Mouse (Mus musculus) frontal cortex, postnatal 14 days (tissue): ENCODE measurements around the gene Tpm3-rs7.
"Not testable (repeated sequence)": the region's sequence is repeated elsewhere in the genome, so short reads cannot be mapped to it uniquely, and the experiment has no call there.

Experiments
- DNase-seq, 2 experiments: peaks; one replicate each; pipeline ENCODE4 v3.0.0; 2022; ENCODE audit warnings: low spot score in 2 of 2

The Tpm3-rs7 gene

DNA sequence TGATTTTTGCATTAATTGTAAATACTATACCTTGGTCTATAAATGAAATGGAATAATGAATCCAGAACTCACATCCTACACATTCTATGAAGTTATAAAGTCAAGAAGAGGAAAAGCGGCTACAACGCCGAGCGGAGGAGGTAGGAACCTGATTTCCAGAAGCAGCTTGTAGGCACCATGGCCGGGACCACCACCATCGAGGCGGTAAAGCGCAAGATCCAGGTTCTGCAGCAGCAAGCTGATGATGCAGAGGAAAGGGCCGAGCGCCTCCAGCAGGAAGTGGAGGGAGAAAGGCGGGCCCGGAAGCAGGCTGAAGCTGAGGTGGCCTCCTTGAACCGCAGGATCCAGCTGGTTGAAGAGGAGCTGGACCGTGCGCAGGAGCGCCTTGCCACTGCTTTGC, at the start of gene Tpm3-rs7:
Gene Tpm3-rs7, plus strand, starts transcription at position 110 of the 400 bp plus-strand sequence.
- DNase-seq = not testable (repeated sequence)

DNA sequence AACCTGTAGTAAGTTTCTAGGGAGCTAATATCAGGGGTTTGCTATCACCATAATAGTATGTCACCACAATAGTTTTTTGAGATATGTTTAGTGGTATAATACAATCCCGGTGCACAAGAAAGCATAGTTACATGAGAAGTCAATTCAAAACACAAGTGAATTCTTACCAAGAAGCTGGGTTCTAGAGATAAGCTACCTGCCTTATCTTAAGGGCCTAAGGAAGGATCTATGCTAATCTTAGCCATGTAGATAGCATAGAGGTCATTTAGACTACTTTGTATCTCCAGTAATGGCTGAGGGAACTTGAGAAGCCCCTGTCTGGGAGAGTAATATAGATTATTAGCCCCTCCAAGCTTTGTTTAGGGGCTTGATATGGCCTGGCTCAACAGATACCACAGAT, 2.6 kb downstream of the Tpm3-rs7 start:
- no peak for DNase-seq

DNA sequence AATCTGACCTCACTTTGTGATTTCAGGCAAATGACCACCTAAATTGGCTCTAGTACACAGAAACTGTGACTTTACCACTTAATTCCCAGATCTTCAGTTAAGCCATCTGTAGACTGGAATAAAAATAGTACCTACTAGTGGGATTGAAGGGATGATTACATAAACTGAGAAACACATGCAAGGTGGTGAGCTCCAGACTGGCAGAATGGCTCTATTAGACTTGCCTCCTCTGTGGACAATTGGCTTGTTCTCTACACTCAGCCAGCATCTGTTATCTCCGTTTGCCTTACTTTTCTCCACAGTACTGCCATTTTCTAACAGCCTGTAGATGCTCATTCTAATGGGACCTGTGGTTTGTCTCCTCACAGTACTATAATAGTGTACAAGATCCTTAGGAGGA, 49.0 kb downstream of the Tpm3-rs7 start:
- no peak for DNase-seq
